Mouse (Mus musculus) forebrain, embryonic 13.5 days (tissue): ENCODE measurements around the gene 4930402H24Rik. TPM values are rescaled to one million over a fixed set of nuclear protein-coding genes. Genes with fewer than 3 reads are reported as not detected.

Source experiments
- ATAC-seq: fragments of 200-750 bp; cut with Nextera tagmentation; 2 replicates; pipeline ENCODE4 v1.8.0; 2017
- H3K27ac ChIP-seq: fragments of 300-500 bp; sonication (generic); 2 replicates; pipeline ENCODE4 v1.5.1; 2015; ENCODE audit warnings: inconsistent platforms, mild to moderate bottlenecking, moderate library complexity
- H3K27me3 ChIP-seq: fragments of 300-500 bp; sonication (generic); 2 replicates; pipeline ENCODE4 v1.6.1; 2015; ENCODE audit warnings: mild to moderate bottlenecking, inconsistent platforms
- H3K36me3 ChIP-seq: fragments of 300-500 bp; sonication (generic); 2 replicates; pipeline ENCODE4 v1.6.1; 2015; ENCODE audit warnings: mild to moderate bottlenecking, inconsistent platforms; ENCODE audit not compliant: poor library complexity, severe bottlenecking
- H3K4me1 ChIP-seq: fragments of 300-500 bp; sonication (generic); 2 replicates; pipeline ENCODE4 v1.6.1; 2015; ENCODE audit warnings: inconsistent platforms
- H3K4me2 ChIP-seq: fragments of 300-500 bp; sonication (generic); 2 replicates; pipeline ENCODE4 v1.6.1; 2015; ENCODE audit warnings: inconsistent platforms, mild to moderate bottlenecking, moderate library complexity
- H3K4me3 ChIP-seq: fragments of 300-500 bp; sonication (generic); 2 replicates; pipeline ENCODE4 v1.5.1; 2015; ENCODE audit warnings: mild to moderate bottlenecking, inconsistent platforms
- H3K9ac ChIP-seq: fragments of 300-500 bp; sonication (generic); 2 replicates; pipeline ENCODE4 v1.6.1; 2015; ENCODE audit warnings: mild to moderate bottlenecking, inconsistent platforms
- H3K9me3 ChIP-seq: fragments of 300-500 bp; sonication (generic); replicated peaks from 2 replicates; pipeline ENCODE4 v1.6.1; 2016; ENCODE audit warnings: inconsistent platforms
- WGBS: fragments of 180-500 bp; shearing (Covaris S2); methylation state at CpG from one replicate; pipeline ENCODE4 v1.1.7; 2015; 5-methylcytosine and 5-hydroxymethylcytosine counted together
- polyA plus RNA-seq: library from polyadenylated mRNA; unstranded; fragments of >200 nt; fragmentation: Nextera tagmentation; extraction: Ambion mirVana; gene quantifications from 2 replicates; pipeline ENCODE4 v1.2.1, GENCODE M21; 2015

Gene 4930402H24Rik
- polyA plus RNA-seq, 1 experiment from 2014 or later: 78.5 TPM

GRCm38 (mm10) chr2:130706602-130707001 is 199.6 kb downstream of the 4930402H24Rik start:
- Histone ChIP-seq H3K27me3 (no peaks in the 10 kb centered on the region), H3K9ac (no peak overlapping the region), H3K4me2 (no peak overlapping the region), H3K4me3 (no peak overlapping the region), H3K36me3 (peaks cover 36% of the 10 kb centered on the region), H3K27ac (no peak overlapping the region), H3K4me1 (no peaks in the 10 kb centered on the region), H3K9me3 (no peaks in the 10 kb centered on the region)
- WGBS: 81% methylated on average over 4 of the region's 4 CpGs
- no peak for ATAC-seq

- H3K9me3 ChIP-seq: no peaks in the 10 kb centered on the region
- H3K36me3 ChIP-seq: peaks cover 22% of the 10 kb centered on the region
- H3K4me3 ChIP-seq: no peak overlapping the region
- no peak overlapping the region for H3K4me2 ChIP-seq
- H3K27ac ChIP-seq: no peak overlapping the region
- no peak overlapping the region for H3K9ac ChIP-seq
- ATAC-seq: no peak
- 71% methylated on average over 6 of the region's 6 CpGs for WGBS
- H3K4me1 ChIP-seq: no peaks in the 10 kb centered on the region
- no peaks in the 10 kb centered on the region for H3K27me3 ChIP-seq
These were observed 201.0 kb downstream of the 4930402H24Rik start for GRCm38 (mm10) chr2:130705178-130705577.

DNA sequence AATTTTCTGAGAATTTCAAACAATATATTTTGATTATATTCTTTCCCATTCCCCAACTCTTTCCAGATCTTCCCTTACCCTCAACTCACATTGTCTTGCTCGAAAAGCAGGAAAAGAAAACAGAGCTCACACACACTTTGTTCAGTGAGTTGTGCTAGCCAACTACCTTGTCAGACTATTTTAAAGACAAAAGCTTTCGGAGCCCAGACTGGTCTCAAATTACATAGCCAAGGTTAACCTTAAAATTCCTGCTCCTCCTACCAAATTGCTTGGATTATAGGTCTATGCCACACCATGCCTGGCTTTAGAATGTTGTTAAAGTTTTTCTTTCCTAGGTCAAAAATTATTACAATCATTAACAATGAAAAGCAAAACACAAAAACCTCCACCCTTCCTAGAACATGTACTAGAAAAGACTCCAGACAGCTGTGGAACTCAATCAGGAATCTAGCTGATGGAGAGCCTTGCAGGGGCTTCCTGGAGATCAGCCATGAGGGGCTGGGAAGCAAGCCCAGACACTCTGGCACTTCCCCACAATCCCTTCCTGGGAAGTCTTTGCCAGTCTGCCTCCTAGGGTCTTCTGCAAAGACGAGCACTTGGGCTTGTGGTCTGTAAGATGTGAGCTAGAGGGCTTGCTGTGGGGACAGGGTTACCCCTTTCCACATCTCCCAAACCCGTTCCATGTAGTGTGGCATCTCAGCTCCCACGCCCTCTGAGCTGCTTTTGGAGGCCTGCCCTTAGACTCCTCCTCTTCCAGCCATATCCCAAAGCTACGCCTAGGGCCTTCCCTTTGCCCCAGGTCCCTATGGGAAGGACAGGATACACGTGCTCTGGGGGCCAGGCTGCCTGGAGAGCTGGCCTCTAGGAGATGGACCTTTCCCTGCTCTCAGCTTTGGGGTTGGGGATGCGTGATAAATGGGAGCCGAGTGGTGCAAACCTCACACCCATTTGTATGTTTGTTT is 201.9 kb downstream of the 4930402H24Rik start:
- ATAC-seq: peak; percentile 63
- H3K4me3 ChIP-seq: no peak overlapping the region
- no peaks in the 10 kb centered on the region for H3K9me3 ChIP-seq
- no peak overlapping the region for H3K9ac ChIP-seq
- no peak overlapping the region for H3K4me2 ChIP-seq
- no peaks in the 10 kb centered on the region for H3K4me1 ChIP-seq
- peaks cover 5% of the 10 kb centered on the region; the same call in 1 of the 2 replicates for H3K27me3 ChIP-seq
- H3K36me3 ChIP-seq: peaks cover 14% of the 10 kb centered on the region
- H3K27ac ChIP-seq: no peak overlapping the region
- WGBS: 75% methylated on average over 9 of the region's 9 CpGs

DNA sequence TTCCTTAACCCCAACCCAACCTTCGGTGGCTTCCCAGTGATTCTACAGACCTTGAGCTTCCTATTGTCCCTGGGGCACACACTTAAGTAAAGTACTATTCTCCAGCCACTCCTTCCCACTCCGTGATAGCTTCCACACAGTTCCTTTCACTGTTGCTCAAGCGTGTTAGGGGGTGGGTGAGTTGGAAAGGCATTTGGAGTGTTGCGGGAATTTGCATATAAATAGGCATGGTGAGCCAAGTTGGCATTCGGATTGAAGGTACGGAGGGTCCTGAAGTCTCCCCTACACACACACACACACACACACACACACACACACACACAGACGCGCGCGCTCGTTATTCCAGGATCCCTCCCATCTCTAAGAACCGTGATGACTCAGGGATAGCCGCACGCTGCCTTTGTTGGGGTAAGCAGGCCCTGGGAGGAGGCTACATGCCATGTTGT is 208.4 kb downstream of the 4930402H24Rik start:
- ATAC-seq: peak; percentile 58
- under 1% methylated on average over 11 of the region's 14 CpGs for WGBS

DNA sequence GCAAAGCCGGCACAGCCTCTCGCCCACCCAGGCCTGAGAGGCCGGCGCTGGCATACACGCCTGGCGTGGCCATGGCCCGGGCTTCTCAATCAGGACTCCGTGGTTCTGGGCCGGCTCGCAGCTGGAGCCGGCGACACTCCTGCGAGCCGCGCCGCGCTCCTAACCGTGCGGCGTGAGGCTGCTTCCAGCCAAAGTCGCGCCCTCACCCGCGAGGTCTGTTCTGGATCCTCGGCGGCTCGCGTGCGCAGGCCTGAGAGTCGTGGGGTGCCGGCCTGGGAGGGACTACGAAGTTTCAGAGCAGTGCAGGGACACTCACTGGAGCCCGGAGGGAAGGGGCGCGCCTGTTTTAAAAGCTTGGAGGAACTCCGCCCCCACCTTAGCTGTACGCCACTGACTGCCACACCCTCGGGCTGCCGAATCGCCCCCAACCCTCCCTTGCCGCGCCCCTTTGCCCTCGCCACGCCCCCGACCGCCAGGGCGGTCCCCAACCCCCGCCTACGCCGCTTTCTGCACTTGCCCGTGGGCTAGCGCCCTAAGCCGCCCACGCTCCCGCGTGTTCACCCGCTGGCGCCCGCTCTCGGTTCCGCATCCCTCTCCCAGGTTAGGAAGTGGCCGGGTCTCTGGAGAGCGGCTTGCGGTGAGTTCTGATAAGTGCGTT is 208.9 kb downstream of the 4930402H24Rik start, which contains the start of gene Slc4a11:
TSS of gene Slc4a11 (minus strand) at position 367 of the 658 bp plus-strand sequence.
- peak within 1 kb of the TSS; percentile 54 for H3K4me3 ChIP-seq
- H3K9ac ChIP-seq: peak within 1 kb of the TSS; percentile 66
- peak within 1 kb of the TSS; percentile 100 for H3K4me2 ChIP-seq
- H3K36me3 ChIP-seq: no peaks in the 10 kb centered on the region
- peak; percentile 70 for ATAC-seq
- H3K27ac ChIP-seq: no peak within 1 kb of the TSS
- H3K4me1 ChIP-seq: peaks cover 22% of the 10 kb centered on the region
- no peaks in the 10 kb centered on the region for H3K9me3 ChIP-seq
- peaks cover 36% of the 10 kb centered on the region for H3K27me3 ChIP-seq
- under 1% methylated on average over 60 of the region's 65 CpGs for WGBS

More for the DNA sequence above, 208.4 kb downstream of the 4930402H24Rik start:
- peaks cover 22% of the 10 kb centered on the region for H3K4me1 ChIP-seq
- H3K9ac ChIP-seq: peak overlapping the region; percentile 66
- H3K36me3 ChIP-seq: no peaks in the 10 kb centered on the region
- H3K27ac ChIP-seq: no peak overlapping the region
- H3K4me2 ChIP-seq: peak overlapping the region; percentile 100
- H3K27me3 ChIP-seq: peaks cover 36% of the 10 kb centered on the region
- peak overlapping the region; percentile 54 for H3K4me3 ChIP-seq
- no peaks in the 10 kb centered on the region for H3K9me3 ChIP-seq

DNA sequence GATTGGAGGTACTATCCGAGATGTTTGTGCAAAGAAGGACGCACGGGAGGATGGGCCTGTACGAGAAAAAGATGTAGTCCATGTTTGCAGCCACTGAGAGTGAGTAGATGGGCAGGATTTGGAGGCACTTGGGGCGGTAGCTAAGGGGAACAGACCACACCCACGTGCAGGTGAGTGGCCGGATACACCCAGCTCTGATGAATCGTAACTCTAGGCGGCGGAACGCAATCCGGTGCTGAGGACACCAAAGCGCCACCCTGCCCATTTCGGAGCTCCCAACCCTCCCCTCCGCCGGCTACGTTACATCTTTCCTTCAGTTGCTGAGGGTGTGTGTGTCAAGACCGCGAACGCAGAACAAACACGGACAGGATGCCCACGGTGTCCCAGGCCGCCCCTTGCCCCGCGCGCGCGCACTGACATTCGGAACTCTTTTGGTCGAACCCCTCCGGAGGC is 209.5 kb downstream of the 4930402H24Rik start:
- Histone ChIP-seq H3K36me3 (no peaks in the 10 kb centered on the region), H3K9ac (peak overlapping the region; percentile 66), H3K4me3 (peak overlapping the region; percentile 54), H3K27me3 (peaks cover 36% of the 10 kb centered on the region), H3K4me1 (peaks cover 22% of the 10 kb centered on the region), H3K4me2 (peak overlapping the region; percentile 100), H3K9me3 (no peaks in the 10 kb centered on the region), H3K27ac (no peak overlapping the region)
- ATAC-seq: peak; percentile 9; the same call in 1 of the 2 replicates
- WGBS: 2% methylated on average over 31 of the region's 31 CpGs

DNA sequence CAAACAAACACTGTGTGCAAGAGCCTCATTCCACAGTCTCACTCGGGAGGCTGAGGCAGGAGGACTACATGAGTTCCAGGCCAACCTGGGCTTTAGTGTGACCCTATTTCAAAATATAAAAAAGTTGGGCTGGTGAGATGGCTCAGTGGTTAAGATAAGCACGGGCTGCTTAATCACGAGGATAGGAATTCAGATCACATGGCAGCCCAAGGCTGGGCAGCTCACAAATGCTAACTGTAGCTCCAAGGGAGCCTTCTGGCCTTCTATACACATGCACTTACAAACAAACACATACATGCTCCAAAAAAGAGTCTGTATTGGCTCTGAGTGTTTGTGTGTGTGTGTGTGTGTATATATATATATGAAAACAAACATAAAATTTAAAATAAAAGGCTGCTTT is 212.6 kb downstream of the 4930402H24Rik start:
- Histone ChIP-seq H3K9ac (no peak overlapping the region), H3K4me1 (peaks cover 22% of the 10 kb centered on the region), H3K4me3 (no peak overlapping the region), H3K4me2 (no peak overlapping the region), H3K36me3 (no peaks in the 10 kb centered on the region), H3K27me3 (peaks cover 31% of the 10 kb centered on the region), H3K27ac (no peak overlapping the region), H3K9me3 (no peaks in the 10 kb centered on the region)
- no peak for ATAC-seq
- WGBS: 42% methylated on average over 3 of the region's 3 CpGs

GRCm38 (mm10) chr2:130689011-130689410 is 217.2 kb downstream of the 4930402H24Rik start:
- 87% methylated on average over 2 of the region's 2 CpGs for WGBS
- no peaks in the 10 kb centered on the region for H3K27me3 ChIP-seq
- no peak for ATAC-seq
- no peak overlapping the region for H3K27ac ChIP-seq
- H3K4me2 ChIP-seq: no peak overlapping the region
- H3K4me1 ChIP-seq: no peaks in the 10 kb centered on the region
- H3K9me3 ChIP-seq: no peaks in the 10 kb centered on the region
- no peak overlapping the region for H3K4me3 ChIP-seq
- H3K36me3 ChIP-seq: peaks cover 27% of the 10 kb centered on the region
- H3K9ac ChIP-seq: no peak overlapping the region

DNA sequence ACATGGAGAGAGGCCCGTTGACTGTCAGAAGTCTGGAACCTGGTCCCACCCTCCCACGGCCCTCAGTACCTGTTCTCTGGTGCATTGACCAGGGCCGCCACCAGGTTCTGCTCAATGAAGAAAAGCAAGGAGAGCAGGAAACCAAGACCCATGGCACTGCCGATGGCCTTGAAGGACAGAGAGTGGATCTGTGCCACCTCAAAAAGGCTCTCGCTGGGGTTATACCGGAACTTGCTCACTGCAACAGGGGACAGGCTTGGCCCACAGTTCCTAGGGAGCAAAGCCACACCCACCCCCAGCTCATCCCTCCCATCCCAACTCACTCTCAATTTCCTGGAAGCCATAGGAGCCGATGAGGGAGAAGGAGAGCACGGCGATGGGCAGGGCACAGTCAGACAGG is 220.8 kb downstream of the 4930402H24Rik start:
- Histone ChIP-seq H3K4me2 (no peak overlapping the region), H3K9ac (no peak overlapping the region), H3K27ac (no peak overlapping the region), H3K36me3 (peaks cover 62% of the 10 kb centered on the region), H3K9me3 (no peaks in the 10 kb centered on the region), H3K4me1 (no peaks in the 10 kb centered on the region), H3K4me3 (no peak overlapping the region), H3K27me3 (no peaks in the 10 kb centered on the region)
- whole genome bisulfite sequencing: 85% methylated on average over 8 of the region's 9 CpGs
- ATAC-seq: no peak

DNA sequence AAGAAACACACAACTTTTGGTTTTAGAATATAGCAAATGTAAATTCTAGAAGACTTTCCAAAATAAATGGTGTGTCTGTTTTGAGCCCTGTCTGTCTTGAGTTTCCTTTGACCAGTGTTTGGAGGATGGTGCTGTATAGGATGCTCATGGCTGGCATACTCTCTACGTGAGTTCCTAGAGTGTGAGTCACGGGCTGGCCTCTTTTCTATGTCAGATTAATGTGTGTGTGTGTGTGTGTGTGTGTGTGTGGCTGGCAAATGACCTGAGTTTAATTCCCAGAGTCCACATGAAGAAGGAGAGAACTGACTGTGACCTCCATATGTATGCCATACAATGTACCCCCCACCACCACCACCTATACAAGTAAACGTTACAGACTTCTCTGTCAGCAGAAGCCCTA is 224.7 kb downstream of the 4930402H24Rik start:
- H3K4me2 ChIP-seq: no peak overlapping the region
- WGBS: 86% methylated on average over 3 of the region's 3 CpGs

GRCm38 (mm10) chr2:130679899-130680298 is 226.3 kb downstream of the 4930402H24Rik start:
- Histone ChIP-seq H3K4me3 (no peak overlapping the region), H3K27me3 (no peaks in the 10 kb centered on the region), H3K27ac (no peak overlapping the region), H3K9me3 (no peaks in the 10 kb centered on the region), H3K4me2 (no peak overlapping the region), H3K4me1 (no peaks in the 10 kb centered on the region), H3K9ac (no peak overlapping the region), H3K36me3 (peaks cover 99% of the 10 kb centered on the region)
- 96% methylated on average over 6 of the region's 6 CpGs for WGBS
- no peak for ATAC-seq

More for the DNA sequence above, 224.7 kb downstream of the 4930402H24Rik start:
- Histone ChIP-seq H3K27ac (no peak overlapping the region), H3K27me3 (no peaks in the 10 kb centered on the region), H3K9ac (no peak overlapping the region), H3K4me3 (no peak overlapping the region), H3K36me3 (peaks cover 93% of the 10 kb centered on the region), H3K4me1 (no peaks in the 10 kb centered on the region), H3K9me3 (no peaks in the 10 kb centered on the region)
- ATAC-seq: no peak

GRCm38 (mm10) chr2:130679154-130679553 is 227.1 kb downstream of the 4930402H24Rik start:
- H3K9ac ChIP-seq: no peak overlapping the region
- H3K36me3 ChIP-seq: peaks cover 99% of the 10 kb centered on the region
- no peaks in the 10 kb centered on the region for H3K4me1 ChIP-seq
- no peak overlapping the region for H3K27ac ChIP-seq
- no peaks in the 10 kb centered on the region for H3K9me3 ChIP-seq
- no peak overlapping the region for H3K4me3 ChIP-seq
- H3K27me3 ChIP-seq: no peaks in the 10 kb centered on the region
- WGBS: 94% methylated on average over 12 of the region's 12 CpGs
- ATAC-seq: no peak
- no peak overlapping the region for H3K4me2 ChIP-seq
